Mouse (Mus musculus): Measurements from ENCODE around the gene Adnp. TPM values are rescaled to one million over a fixed set of nuclear protein-coding genes. Genes with fewer than 3 reads are reported as not detected.
A peak's percentile ranks its signal among the peaks of the same experiment; 100 is the strongest.

Gene Adnp
- polyA plus RNA-seq, 1 experiment from 2014 or later, result 10.2 TPM

DNA sequence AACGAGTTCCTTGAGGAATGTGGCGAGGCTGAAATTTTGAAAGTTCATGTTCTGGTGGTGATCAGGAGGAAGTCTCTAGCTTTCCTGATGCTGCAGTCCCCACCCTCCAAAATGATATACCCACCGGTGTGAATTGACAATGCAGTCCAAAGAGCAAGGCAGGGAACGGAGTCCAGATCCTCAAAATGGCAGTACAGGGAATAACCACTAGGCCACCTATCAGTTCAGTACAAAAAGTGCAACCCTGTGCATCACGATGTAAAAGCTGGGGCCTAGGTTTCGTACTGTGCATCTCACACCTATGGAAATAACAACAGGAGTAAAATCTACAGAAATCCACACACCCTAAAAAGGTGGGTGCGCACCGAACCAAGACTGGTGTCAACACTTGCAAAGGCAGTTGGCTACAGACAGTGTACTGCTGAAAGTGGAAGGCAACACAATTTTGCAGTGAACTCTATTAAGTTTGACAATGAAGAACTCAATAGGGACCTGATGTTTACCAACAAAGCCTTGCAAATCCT lies 2.4 kb downstream of the Adnp start:
- H3K4me2 ChIP-seq, result peak overlapping the region; percentile 70
- H3K27ac ChIP-seq, result no peak overlapping the region
- H3K9me3 ChIP-seq, result no peaks in the 10 kb centered on the region; the same call in 1 of the 2 replicates
- WGBS, result 75% methylated on average over 8 of the region's 8 CpGs
- peaks cover 34% of the 10 kb centered on the region for H3K4me1 ChIP-seq
- peaks cover 13% of the 10 kb centered on the region for H3K36me3 ChIP-seq
- H3K4me3 ChIP-seq (replicated peaks), result peak overlapping the region; percentile 98
- no peak overlapping the region for H3K9ac ChIP-seq
- no peak for ATAC-seq (ENCODE audit: insufficient read depth, low FRiP score, low read depth)
- no peaks in the 10 kb centered on the region for H3K27me3 ChIP-seq (replicated peaks)

DNA sequence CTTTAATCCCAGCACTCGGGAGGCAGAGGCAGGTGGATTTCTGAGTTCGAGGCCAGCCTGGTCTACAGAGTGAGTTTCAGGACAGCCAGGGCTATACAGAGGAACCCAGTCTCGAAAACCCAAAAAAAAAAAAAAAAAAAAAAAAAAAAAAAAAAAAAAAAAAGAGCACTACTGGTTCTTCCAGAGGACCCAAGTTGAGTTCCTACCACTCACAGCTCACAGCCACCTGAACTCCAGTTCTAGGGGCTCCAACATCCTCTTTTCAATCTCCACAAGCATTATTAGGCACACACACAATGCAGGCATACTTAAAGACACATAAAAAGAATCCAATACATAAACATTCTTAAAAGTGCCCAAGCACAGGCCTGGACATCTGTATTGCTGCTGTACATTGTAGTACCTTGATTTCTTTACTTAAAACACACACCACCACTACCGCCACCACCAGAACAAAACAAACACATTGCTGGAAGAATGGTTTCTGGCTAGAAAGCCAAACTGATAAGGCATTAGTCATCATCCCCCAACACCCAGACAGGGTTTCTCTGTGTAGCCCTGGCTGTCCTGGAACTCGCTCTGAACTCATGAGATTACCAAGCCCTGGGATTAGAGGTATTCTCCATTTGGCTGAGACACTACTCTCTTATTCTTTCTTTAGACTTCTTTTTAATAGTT lies 6.8 kb downstream of the Adnp start:
- Histone ChIP-seq H3K36me3 (peaks cover 8% of the 10 kb centered on the region), H3K27me3 (replicated peaks) (no peaks in the 10 kb centered on the region), H3K4me2 (no peak overlapping the region), H3K4me1 (peaks cover 45% of the 10 kb centered on the region), H3K9me3 (no peaks in the 10 kb centered on the region; the same call in 1 of the 2 replicates), H3K27ac (peak overlapping the region; percentile 14), H3K9ac (no peak overlapping the region), H3K4me3 (replicated peaks) (no peak overlapping the region)
- ATAC-seq (ENCODE audit: insufficient read depth, low FRiP score, low read depth), result no peak
- WGBS, result 73% methylated on average over 4 of the region's 5 CpGs

- no peak overlapping the region for H3K9ac ChIP-seq
- H3K4me2 ChIP-seq, result peak overlapping the region; percentile 8; the same call in 1 of the 2 replicates
- WGBS, result 78% methylated on average over 4 of the region's 4 CpGs
- no peaks in the 10 kb centered on the region for H3K27me3 ChIP-seq (replicated peaks)
- ATAC-seq (ENCODE audit: insufficient read depth, low FRiP score, low read depth), result no peak
- H3K9me3 ChIP-seq, result no peaks in the 10 kb centered on the region; the same call in 1 of the 2 replicates
- H3K4me1 ChIP-seq, result peaks cover 38% of the 10 kb centered on the region
- H3K27ac ChIP-seq, result peak overlapping the region; percentile 14
- no peak overlapping the region for H3K4me3 ChIP-seq (replicated peaks)
- peaks cover 6% of the 10 kb centered on the region for H3K36me3 ChIP-seq
Observed at GRCm38 (mm10) chr2:168199476-168199875, 7.4 kb downstream of the Adnp start.

DNA sequence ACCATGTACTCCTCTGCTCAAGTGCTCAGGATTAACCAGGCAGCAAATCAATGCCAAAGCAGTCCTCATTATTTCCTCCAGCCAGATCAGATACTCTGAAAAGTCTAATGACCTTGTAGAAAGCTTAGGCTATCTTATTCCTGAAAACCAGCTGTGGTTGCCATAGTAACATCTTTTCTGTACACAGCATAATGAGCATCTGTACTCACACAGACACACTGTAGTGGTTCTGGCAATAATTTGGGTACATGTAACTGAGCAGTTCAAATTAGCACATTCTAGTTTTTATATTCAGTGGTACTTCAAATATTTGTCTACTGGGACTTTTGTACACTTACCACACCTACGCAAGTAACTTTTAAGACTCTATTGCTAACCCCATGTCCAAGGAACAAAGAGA lies 8.5 kb downstream of the Adnp start:
- no peak overlapping the region for H3K4me3 ChIP-seq (replicated peaks)
- WGBS, result 65% methylated on average over 1 of the region's 1 CpGs

GRCm38 (mm10) chr2:168195721-168196120 lies 11.2 kb downstream of the Adnp start:
- Histone ChIP-seq H3K4me2 (no peak overlapping the region), H3K4me3 (replicated peaks) (no peak overlapping the region), H3K27ac (no peak overlapping the region), H3K4me1 (peaks cover 32% of the 10 kb centered on the region), H3K27me3 (replicated peaks) (no peaks in the 10 kb centered on the region), H3K9ac (no peak overlapping the region), H3K36me3 (no peaks in the 10 kb centered on the region; the same call in 1 of the 2 replicates), H3K9me3 (no peaks in the 10 kb centered on the region)
- WGBS, result 54% methylated on average over 2 of the region's 2 CpGs
- ATAC-seq (ENCODE audit: insufficient read depth, low FRiP score, low read depth), result no peak

More for the DNA sequence above, 8.5 kb downstream of the Adnp start:
- Histone ChIP-seq H3K9me3 (no peaks in the 10 kb centered on the region; the same call in 1 of the 2 replicates), H3K4me1 (peaks cover 35% of the 10 kb centered on the region), H3K36me3 (peaks cover 2% of the 10 kb centered on the region; the same call in 1 of the 2 replicates), H3K9ac (no peak overlapping the region), H3K27ac (no peak overlapping the region), H3K4me2 (no peak overlapping the region), H3K27me3 (replicated peaks) (no peaks in the 10 kb centered on the region)
- no peak for ATAC-seq (ENCODE audit: insufficient read depth, low FRiP score, low read depth)

- ATAC-seq (ENCODE audit: insufficient read depth, low FRiP score, low read depth), result no peak
- peaks cover 3% of the 10 kb centered on the region; the same call in 1 of the 2 replicates for H3K36me3 ChIP-seq
- no peaks in the 10 kb centered on the region for H3K27me3 ChIP-seq (replicated peaks)
- 45% methylated on average over 2 of the region's 2 CpGs for WGBS
- peaks cover 22% of the 10 kb centered on the region; the same call in 1 of the 2 replicates for H3K4me1 ChIP-seq
- no peak overlapping the region for H3K4me3 ChIP-seq (replicated peaks)
- H3K9me3 ChIP-seq, result no peaks in the 10 kb centered on the region
- H3K4me2 ChIP-seq, result no peak overlapping the region
- no peak overlapping the region for H3K9ac ChIP-seq
- no peak overlapping the region for H3K27ac ChIP-seq
Observed at GRCm38 (mm10) chr2:168193685-168194084, 13.2 kb downstream of the Adnp start.

DNA sequence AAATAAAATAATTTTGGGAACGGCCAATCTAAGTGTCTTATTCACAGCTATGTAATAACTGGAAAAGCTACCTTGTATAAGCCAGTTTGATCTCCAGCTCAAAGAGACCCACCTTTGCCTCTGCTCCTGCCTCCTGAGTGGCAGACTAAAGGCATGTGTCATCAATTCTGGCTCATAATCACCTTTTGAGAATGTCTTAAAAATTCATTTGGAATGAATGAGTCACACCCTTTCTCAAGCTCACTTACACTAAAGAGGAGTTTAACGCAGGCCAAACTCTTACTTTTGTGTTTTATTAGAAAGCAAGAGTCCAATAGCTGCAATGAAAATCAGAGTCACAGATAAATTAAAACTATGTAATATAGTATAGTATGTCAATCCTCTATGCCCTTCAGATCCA lies 15.1 kb downstream of the Adnp start:
- no peak overlapping the region for H3K4me3 ChIP-seq (replicated peaks)
- no peak for ATAC-seq (ENCODE audit: insufficient read depth, low FRiP score, low read depth)
- WGBS, result 84% methylated on average over 2 of the region's 2 CpGs
- no peaks in the 10 kb centered on the region for H3K27me3 ChIP-seq (replicated peaks)
- no peak overlapping the region for H3K4me2 ChIP-seq
- peaks cover 15% of the 10 kb centered on the region; the same call in 1 of the 2 replicates for H3K4me1 ChIP-seq
- peaks cover 22% of the 10 kb centered on the region for H3K36me3 ChIP-seq
- H3K27ac ChIP-seq, result no peak overlapping the region
- no peak overlapping the region for H3K9ac ChIP-seq
- no peaks in the 10 kb centered on the region for H3K9me3 ChIP-seq

- H3K9me3 ChIP-seq, result no peaks in the 10 kb centered on the region
- H3K27ac ChIP-seq, result no peak overlapping the region
- no peaks in the 10 kb centered on the region for H3K27me3 ChIP-seq (replicated peaks)
- no peak overlapping the region for H3K4me3 ChIP-seq (replicated peaks)
- H3K4me1 ChIP-seq, result no peaks in the 10 kb centered on the region
- 50% methylated on average over 7 of the region's 7 CpGs for WGBS
- no peak overlapping the region for H3K4me2 ChIP-seq
- H3K9ac ChIP-seq, result no peak overlapping the region
- H3K36me3 ChIP-seq, result peaks cover 19% of the 10 kb centered on the region
- no peak for ATAC-seq (ENCODE audit: insufficient read depth, low FRiP score, low read depth)
Observed at GRCm38 (mm10) chr2:168175946-168176345, 31.0 kb downstream of the Adnp start.

GRCm38 (mm10) chr2:168170167-168170685 lies 36.7 kb downstream of the Adnp start:
- Histone ChIP-seq H3K27me3 (replicated peaks) (no peaks in the 10 kb centered on the region), H3K27ac (peak overlapping the region; percentile 68), H3K36me3 (peaks cover 8% of the 10 kb centered on the region), H3K4me1 (peaks cover 37% of the 10 kb centered on the region), H3K9me3 (no peaks in the 10 kb centered on the region), H3K4me3 (replicated peaks) (peak overlapping the region; percentile 29), H3K9ac (no peak overlapping the region), H3K4me2 (peak overlapping the region; percentile 47)
- peak; percentile 88 for ATAC-seq (ENCODE audit: insufficient read depth, low FRiP score, low read depth)
- WGBS, result 15% methylated on average over 13 of the region's 13 CpGs

DNA sequence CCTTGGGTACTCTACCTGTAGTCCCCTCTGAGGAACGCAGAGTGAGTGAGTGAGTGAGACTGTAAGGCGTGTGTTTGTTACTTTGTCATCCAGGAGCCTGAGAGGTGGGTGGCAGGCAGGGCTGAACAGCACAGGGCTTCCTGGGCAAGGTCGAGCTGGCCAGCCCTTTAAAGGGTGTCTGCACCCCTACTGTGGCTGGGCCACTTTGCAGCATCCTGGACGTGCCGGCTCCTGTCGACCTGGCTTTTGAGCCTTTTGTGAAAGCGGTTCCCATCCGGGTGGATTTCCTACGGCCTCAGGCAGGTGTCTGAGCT lies 37.2 kb downstream of the Adnp start:
- WGBS, result 5% methylated on average over 9 of the region's 9 CpGs
- Histone ChIP-seq H3K36me3 (peaks cover 4% of the 10 kb centered on the region), H3K4me2 (peak overlapping the region; percentile 47), H3K9ac (no peak overlapping the region), H3K27me3 (replicated peaks) (no peaks in the 10 kb centered on the region), H3K4me3 (replicated peaks) (peak overlapping the region; percentile 29), H3K9me3 (no peaks in the 10 kb centered on the region), H3K27ac (peak overlapping the region; percentile 68), H3K4me1 (peaks cover 37% of the 10 kb centered on the region)
- ATAC-seq (ENCODE audit: insufficient read depth, low FRiP score, low read depth), result peak; percentile 1; the same call in 1 of the 2 replicates

- no peaks in the 10 kb centered on the region for H3K9me3 ChIP-seq
- no peaks in the 10 kb centered on the region for H3K27me3 ChIP-seq (replicated peaks)
- peak overlapping the region; percentile 68 for H3K27ac ChIP-seq
- ATAC-seq (ENCODE audit: insufficient read depth, low FRiP score, low read depth), result peak; percentile 29
- no peak overlapping the region for H3K4me3 ChIP-seq (replicated peaks)
- H3K4me2 ChIP-seq, result peak overlapping the region; percentile 47
- H3K9ac ChIP-seq, result no peak overlapping the region
- peaks cover 4% of the 10 kb centered on the region for H3K36me3 ChIP-seq
- peaks cover 37% of the 10 kb centered on the region for H3K4me1 ChIP-seq
- WGBS, result 38% methylated on average over 9 of the region's 9 CpGs
Observed at GRCm38 (mm10) chr2:168168892-168169799, 37.8 kb downstream of the Adnp start.
